Mouse (Mus musculus): ENCODE data around the gene Ring1.

The Ring1 gene

DNA sequence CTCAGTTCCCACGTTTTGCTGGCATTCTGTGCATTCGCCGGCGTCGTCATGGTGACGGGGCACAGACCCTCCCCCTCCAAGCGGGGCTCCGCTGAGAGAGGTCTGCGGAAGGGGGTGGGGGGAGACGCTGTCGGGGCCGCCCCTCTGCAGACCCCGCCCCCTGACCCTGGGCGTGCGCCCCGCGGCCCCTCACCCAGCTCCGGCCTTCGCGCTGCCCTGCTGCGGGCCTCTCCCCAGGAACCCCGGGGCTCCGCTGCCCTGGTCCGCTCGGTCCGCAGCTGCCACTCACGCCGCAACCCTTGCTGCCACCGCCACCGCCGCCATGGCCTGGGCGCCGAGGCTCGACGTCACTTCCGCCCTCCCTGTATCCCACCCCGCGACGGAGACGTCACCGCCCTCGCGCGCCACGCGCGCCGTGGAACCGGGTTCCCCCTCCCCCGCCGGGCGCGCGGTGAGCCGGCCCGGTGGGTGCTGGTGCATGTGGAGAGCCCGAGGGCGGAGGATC, at the start of gene Ring1:
TSS of gene Ring1 (minus strand) at position 364 of the 505 bp plus-strand sequence.
- DNase-seq: peak; percentile 86

DNA sequence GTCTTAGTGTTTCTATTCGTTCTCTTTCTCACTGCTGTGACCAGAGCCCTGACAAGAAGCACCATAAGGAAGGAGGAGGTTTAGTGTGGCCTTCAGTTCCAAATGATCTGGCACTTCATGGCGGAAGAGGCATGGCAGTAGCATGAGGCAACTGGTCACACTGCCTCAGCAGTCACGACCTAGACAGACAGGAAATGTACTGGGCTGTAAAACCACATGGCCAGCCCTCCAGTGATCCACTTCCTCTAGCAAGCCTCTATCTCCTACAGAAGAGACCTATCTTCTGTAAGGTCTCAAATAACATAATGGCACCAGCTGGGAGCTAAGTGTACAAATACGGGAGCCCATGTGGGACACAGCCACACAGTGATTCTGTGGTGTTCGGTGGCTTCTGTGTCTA, 47.6 kb upstream of the Ring1 start:
- no peak for DNase-seq

- DNase-seq: no peak
These were observed 44.4 kb upstream of the Ring1 start for GRCm38 (mm10) chr17:34068864-34069263.

DNA sequence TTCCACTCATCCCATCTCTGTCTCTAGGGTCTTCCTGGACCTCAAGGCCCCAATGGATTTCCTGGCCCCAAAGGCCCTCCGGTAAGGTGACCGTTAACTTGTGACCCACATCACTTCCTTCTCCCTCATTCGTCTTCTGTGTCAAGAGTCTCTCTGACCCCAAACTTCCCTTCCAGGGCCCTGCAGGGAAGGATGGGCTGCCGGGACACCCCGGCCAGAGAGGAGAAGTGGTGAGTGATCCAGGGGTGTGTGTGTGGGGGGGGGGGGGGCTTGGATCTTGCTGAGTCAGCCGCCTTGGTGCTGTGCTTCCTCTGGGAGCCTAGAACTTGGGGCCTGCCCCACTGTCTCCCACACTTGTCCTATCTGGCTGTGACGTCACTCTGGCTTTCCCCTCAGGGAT, 32.7 kb upstream of the Ring1 start:
- no peak for DNase-seq

- DNase-seq: no peak
These were observed 23.0 kb upstream of the Ring1 start for GRCm38 (mm10) chr17:34047404-34048050.

DNA sequence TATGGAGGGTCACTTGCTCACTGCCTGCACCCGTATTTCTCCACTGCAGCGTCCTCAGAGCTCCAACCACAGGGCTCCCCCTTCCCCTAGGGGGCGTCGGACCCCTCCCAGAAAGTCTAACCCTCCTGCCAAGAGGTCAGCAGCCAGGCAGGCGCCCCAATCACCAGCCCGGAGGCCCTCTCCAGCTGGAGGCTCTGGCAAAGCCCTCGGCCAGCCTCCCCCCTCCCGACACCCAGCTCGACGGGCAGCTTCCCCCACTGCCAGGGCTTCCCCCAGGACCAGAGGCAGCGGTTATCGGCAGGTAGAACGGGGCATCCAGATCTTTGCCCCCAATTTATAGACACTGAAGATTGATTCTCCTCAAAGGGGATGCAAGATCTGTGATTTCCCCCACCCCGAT, 21.5 kb upstream of the Ring1 start:
- no peak for DNase-seq

GRCm38 (mm10) chr17:34039562-34040450, 15.3 kb upstream of the Ring1 start:
- DNase-seq: no peak

- peak; percentile 44 for DNase-seq
These were observed 14.5 kb upstream of the Ring1 start, which contains the start of gene Col11a2 for GRCm38 (mm10) chr17:34038878-34039561. Gene Col11a2 (plus strand): TSS chr17:34039437.

- DNase-seq: peak; percentile 84
These were observed 14.0 kb upstream of the Ring1 start for GRCm38 (mm10) chr17:34038440-34038839.

DNA sequence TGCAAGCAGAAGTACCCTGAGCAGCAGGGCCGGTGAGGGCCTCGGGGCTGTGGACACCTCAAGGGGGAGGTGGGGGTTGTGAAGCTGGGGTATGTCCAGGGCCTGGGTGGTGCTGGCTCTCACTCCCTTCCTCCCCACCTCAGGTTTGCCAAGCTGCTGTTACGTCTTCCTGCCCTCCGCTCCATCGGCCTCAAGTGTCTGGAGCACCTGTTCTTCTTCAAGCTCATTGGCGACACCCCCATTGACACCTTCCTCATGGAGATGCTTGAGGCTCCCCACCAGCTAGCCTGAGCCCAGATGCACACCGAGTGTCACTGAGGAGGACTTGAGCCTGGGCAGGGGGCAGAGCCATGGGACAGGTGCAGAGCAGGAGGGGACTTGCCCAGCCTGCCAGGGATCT, 12.8 kb upstream of the Ring1 start:
- no peak for DNase-seq

- peak; percentile 54 for DNase-seq
These were observed 12.2 kb upstream of the Ring1 start for GRCm38 (mm10) chr17:34036647-34037046.

DNA sequence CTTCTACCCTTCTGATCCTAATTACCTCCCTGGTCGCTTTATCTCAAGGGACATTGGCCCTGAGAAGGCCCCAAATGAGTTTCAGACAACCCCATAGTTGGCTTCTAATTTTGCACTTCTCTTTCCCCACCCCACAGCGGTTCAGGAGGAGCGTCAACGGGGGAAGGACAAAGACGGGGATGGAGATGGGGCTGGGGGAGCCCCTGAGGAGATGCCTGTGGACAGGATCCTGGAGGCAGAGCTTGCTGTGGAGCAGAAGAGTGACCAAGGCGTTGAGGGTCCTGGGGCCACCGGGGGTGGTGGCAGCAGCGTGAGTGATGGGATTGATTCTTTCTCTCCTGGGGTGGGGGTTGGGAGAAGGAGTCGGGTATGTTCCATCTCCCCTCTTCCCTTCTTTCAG, 11.0 kb upstream of the Ring1 start:
- no peak for DNase-seq

DNA sequence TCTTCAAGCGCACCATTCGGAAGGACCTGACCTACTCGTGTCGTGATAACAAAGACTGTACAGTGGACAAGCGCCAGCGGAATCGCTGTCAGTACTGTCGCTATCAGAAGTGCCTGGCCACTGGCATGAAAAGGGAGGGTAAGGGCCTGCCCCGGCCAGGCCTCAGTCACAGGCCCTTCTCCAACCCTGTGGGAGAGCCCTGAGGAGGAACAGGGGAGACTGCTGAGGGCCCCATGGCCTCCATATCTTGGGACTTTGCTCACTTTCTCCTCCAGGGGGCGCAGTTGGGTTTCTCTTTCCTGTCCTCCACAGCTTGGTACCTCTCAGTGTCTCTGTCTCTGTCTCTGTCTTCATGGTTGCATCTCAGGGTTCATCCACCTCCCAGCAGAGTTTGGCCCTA, 9.6 kb upstream of the Ring1 start:
- DNase-seq: peak; percentile 57

GRCm38 (mm10) chr17:34033441-34033840, 9.0 kb upstream of the Ring1 start:
- DNase-seq: no peak

DNA sequence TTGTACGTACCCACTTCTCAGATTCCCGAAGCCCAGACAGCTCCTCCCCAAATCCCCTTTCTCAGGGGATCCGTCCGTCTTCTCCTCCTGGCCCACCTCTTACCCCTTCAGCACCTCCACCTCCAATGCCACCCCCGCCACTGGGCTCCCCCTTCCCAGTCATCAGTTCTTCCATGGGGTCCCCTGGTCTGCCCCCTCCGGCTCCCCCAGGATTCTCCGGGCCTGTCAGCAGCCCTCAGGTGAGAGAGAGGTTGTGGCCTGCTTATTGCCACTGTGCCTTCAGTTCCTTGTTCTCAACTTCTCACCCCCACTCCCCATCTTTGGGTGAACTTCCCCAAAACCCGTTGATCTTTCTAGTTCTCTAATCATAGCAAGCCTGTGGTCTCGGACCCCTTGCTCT, 8.3 kb upstream of the Ring1 start:
- DNase-seq: no peak

DNA sequence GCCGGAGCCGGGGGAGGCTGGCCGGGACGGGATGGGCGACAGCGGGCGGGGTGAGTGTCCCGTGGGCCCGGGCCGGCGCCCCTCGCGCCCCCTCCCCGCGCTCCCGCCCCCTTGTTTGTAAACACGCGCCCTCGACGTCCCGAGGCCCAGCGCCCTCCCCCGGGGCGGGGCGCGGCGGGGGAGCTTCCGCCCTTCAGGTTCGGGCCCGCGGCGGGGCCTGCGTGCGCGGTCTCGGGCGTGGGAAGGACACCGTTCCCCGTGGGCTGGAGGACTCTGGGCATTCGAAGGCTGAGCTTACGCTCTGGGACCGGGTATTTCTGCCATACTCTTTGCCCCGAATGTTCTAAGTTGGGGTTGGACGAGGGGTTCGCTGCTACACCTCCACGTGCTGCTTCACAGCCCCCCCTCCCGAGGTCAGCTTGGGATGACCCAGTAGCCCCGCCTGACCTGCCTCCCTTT, 7.7 kb upstream of the Ring1 start:
- DNase-seq: peak; percentile 45

DNA sequence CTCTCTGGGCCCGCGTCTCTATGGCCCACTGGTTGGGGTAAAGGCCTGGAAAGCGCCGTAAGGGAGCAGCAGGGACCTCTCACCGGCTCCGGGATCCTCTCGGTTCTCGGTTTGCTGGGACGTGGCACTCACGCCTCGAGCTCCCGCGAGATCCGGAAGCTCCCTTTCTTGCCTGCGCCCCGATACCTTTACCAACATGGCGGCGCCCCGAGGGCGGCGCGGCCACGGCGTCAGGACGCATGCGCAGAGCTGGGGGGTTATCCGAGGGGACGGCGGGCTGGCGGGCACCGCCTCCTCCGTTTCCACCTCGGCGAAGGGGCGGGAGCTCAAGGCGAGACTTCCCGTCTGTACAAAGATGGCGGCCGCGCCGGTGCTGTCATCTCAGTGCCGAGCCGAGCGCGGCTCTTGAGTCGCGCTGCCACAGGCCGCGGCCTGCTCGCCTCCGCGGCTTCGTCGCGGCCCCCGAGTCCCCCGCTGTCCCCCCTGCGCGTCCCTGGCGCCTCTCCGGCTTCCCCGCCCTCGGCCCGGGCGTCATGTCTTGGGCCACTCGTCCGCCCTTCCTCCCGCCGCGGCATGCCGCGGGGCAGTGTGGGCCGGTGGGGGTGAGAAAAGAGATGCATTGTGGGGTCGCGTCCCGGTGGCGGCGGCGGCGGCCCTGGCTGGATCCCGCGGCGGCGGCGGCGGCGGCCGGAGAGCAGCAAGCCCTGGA, 7.1 kb upstream of the Ring1 start, which contains the start of the genes Slc39a7 and Rxrb:
TSS of gene Slc39a7 (minus strand) at position 218 of the 709 bp plus-strand sequence.
TSS of gene Rxrb (plus strand) at position 348 of the 709 bp plus-strand sequence.
- peak; percentile 98 for DNase-seq

GRCm38 (mm10) chr17:34030861-34031326, 6.4 kb upstream of the Ring1 start:
- DNase-seq: peak; percentile 52

- DNase-seq: no peak
These were observed 5.6 kb upstream of the Ring1 start for GRCm38 (mm10) chr17:34029890-34030595.

GRCm38 (mm10) chr17:34029150-34029889, 4.8 kb upstream of the Ring1 start:
- DNase-seq: no peak
